Mouse (Mus musculus) left cerebral cortex, adult 9 months (tissue): ENCODE data around the gene Diaph3.

Experiments
- DNase-seq, 2 experiments: peaks; one replicate each; pipeline ENCODE4 v3.0.0; 2022; ENCODE audit warnings: low spot score in 2 of 2

The Diaph3 gene

DNA sequence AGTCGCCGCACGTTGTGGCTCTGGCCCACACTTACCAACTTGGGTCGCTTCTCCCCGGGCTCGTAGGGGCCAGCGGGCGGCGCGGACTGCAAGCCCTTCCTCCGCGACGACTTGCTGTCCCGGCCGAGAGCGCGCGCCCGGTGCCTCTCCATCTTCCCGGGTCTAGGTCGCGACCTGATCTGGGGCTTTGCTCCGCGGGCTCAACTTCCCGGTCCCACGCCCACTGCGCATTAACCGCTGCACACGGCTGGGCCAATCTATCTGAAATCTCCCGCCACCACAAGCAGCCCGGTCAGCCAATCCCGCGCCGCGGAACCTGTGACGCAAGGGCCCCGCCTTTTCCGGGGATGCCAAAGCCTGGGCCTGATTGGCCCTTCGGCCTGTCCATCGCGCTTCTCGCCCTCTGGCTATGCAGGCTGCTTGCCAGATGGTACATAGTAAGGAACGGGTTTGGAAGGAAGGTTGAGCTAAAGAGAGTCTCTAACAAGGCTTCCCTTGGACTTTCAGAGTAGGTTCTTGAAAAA is at the start of gene Diaph3:
Diaph3 (minus strand) TSS at position 273 of the 524 bp plus-strand sequence.
- DNase-seq: peak; percentile 65 to 95

DNA sequence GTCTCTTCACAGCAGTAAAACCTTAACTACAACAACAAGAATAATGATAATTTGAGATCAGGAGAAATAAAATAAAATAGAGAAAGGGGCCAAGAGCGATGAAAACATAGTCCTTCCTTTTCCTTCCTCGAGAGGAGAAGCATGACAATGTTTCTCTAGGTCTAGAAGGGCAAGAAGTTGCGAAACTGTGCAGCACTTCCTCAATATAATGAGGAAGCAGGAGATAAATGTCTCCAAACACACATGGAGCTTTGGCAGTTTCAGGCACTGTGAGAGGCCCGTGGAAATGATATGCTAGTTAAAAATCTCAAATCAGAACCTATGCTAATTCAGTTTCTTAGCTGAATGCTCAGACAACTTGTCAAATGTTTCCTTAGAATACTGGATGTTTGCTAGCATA is 49.6 kb upstream of the Diaph3 start:
- DNase-seq: no peak

DNA sequence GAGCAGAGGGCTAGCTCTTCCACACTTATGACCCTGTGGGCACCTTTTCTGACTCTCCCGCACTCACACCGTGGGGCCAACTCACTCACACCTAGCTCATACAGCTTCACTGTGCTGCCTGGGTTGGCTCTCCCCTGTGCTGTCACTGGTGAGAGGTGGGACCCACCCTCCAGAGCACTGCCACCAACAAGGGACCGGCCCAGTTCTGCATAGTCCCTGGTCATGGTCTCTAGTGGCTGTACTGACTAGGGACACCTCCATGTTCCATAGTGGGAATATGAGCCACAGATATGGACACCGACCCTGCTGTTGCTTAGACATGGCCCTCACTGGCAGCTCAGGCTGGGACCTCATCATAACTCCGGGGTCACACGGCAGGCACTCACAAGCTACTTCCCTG is 30.5 kb upstream of the Diaph3 start:
- no peak for DNase-seq

- DNase-seq: peak in 1 of 2 experiments; percentile 19
Observed at GRCm38 (mm10) chr14:87169151-87169550, 28.1 kb upstream of the Diaph3 start.

DNA sequence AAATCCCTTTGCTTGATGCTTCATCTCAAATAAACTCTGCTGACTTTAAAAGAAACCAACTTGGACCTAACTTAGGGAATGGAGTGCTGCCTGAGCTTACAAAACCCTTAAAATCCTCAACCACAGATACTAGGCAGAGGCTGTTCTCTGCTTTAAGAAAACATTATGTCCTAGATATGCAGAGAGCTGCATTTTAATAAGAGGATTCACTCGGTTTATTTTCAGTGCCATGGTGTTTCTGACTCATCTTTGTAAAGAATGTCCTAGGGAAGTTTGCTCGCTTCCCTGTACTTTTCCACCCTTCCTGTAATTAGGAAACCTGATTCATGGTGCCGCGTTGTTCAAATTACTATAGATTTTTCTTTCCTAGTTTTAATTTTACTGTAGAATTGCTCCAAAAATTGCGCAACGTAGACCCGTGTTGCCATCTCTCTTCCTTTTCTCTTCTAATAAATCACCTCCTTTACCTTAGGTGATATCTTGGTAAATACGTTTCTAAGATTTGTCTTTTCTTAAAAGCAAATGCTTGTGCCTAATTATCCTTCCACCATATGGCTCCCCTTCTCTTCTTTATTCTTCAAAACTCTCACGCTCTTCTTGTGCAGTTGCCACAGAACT is 14.7 kb upstream of the Diaph3 start:
- DNase-seq: peak; percentile 40

DNA sequence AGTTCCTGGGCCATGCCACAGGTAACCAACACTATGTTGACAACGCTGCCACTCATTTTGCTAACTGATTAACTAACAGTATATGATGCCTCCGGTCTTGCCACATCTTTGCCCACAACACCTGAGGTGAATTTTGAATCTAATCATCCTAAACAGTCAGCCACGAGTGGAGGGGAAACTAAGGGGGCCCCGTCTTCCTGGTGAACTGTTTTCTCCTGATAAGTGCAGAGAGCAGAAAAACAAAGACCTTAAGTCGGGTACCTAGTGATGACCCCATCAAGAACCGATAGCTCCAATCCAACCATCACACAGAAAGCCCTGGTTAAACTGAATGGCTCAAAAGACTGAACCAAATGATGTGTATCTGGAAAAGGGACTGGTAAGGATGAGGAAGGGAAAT is 8.6 kb upstream of the Diaph3 start:
- no peak for DNase-seq

GRCm38 (mm10) chr14:87146704-87147103 is 5.7 kb upstream of the Diaph3 start:
- DNase-seq: no peak

DNA sequence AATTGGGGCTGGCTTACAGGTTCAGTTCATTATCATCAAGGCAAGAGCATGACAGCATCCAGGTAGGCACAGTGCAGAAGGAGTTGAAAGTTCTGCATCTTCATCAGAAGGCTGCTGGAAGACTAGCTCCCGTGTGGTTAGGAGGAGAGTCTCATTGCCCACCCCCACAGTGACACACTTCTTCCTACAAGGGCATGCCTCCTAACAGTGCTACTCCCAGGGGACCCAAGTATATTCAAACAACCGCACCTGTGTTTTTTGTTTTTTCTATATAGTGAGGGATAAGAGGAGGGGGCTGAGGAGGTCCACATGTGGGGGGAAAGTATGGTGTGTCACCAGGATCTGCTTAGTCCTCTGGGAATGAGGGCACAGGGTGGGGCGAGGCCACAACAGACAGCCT is 4.3 kb upstream of the Diaph3 start:
- no peak for DNase-seq

- no peak for DNase-seq
Observed at GRCm38 (mm10) chr14:87141777-87142176, 742 bp upstream of the Diaph3 start.

DNA sequence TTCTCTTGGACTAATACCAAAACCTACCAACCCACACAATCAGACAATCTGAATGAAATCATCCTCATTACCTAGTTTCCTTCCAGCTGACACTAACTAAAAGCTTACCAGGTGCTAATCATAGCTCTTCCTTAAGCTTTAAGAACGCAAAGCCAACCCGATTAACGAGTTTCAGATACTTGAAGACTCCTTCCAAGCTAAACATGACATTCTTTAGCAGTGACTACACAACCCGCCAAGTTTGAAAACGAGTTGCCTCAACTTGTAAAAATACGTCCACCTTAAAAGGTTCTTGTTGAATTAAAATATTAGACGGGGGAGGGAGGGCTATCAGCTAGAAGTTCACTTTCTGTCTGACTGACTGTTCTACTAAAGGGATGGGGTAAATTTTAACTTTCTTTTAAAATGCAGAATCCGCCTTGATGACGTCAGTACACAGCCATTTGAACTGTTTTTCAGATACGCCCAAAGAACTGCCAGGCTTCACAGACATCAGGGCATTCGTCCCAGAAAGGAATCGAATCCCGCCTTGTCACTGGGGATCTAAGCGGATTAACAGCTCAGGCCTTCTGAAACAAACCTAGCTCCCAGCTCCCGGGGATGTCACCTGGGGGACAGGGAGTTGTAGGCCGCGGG is 590 bp downstream of the Diaph3 start:
- DNase-seq: no peak

GRCm38 (mm10) chr14:87126076-87126639 is 14.9 kb downstream of the Diaph3 start:
- DNase-seq: no peak

- no peak for DNase-seq
Observed at GRCm38 (mm10) chr14:87125492-87125891, 15.5 kb downstream of the Diaph3 start.

DNA sequence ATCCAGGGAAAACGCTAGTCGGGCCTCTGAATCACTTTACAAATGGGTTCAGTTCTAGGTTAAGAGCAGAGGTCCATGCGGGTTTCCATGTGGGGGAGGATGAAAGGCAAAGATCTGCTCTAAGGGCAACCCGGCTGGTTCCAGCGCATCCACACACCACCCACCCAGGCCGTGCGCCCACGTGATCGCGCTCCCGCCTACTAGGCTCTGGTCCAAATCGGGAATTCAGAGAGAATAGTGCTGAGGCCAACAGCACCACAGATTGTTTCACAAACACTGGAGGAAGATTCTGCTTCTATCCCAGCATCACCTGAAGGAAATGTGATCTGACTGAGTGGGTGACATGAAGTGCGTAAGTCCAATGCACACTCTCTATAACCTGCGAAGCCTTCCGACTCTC is 17.9 kb downstream of the Diaph3 start:
- peak in 1 of 2 experiments; percentile 26 for DNase-seq

- no peak for DNase-seq
Observed at GRCm38 (mm10) chr14:87121868-87122267, 19.2 kb downstream of the Diaph3 start.

GRCm38 (mm10) chr14:87110634-87111033 is 30.4 kb downstream of the Diaph3 start:
- DNase-seq: no peak

DNA sequence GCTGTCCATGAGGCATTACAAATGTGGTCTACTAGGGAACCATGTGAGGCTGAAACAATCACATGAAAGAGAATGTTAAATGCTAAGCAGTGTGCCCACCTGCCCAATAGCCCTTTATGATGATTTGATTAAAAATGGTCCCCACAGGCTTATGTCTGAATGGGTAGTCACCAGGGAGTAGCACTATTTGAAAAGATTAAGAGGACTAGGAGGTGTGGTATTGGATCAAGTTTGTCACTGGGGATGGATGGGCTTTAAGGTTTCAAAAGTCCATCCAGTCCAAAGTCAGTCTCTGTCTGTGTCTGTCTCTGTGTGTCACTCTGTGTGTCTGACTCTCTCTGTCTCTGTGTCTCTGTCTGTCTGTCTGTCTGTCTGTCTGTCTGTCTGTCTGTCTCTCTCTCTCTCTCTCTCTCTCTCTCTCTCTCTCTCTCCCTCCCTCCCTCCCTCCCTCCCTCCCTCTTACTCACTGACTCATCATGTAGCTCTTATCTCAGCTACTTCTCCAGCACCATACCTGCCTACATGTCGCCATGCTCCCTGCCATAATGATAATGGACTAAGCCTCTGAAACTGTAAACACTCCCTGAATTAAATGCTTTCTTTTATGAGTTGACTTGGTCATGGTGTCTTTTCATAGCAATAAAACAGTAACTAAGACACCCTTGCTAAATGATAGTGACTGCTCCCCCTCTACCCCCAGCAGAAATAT is 41.5 kb downstream of the Diaph3 start:
- no peak for DNase-seq

GRCm38 (mm10) chr14:87098093-87098492 is 42.9 kb downstream of the Diaph3 start:
- DNase-seq: no peak

GRCm38 (mm10) chr14:87091522-87091921 is 49.5 kb downstream of the Diaph3 start:
- DNase-seq: no peak

GRCm38 (mm10) chr14:87091108-87091507 is 49.9 kb downstream of the Diaph3 start:
- DNase-seq: no peak

DNA sequence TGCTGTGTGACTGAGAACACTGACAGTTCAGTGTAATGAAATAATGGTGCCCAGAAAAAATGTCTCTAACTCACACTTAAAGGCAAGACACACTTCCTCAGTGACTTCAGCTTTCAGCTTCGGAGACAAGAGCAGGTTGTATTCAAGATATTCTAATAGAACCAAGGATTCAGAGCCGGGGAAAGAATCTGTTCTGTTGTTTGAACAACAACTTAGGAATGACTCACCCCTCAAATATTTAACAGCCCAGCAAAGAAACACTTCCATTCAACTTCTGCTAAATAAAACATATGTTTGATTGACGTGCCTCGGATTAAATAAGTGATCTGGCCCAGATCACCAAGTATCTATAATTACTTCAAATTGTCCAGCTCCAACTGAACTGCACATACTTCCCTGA is 52.1 kb downstream of the Diaph3 start:
- DNase-seq: no peak

GRCm38 (mm10) chr14:87088456-87088855 is 52.6 kb downstream of the Diaph3 start:
- DNase-seq: no peak

GRCm38 (mm10) chr14:87087996-87088395 is 53.0 kb downstream of the Diaph3 start:
- DNase-seq: no peak
